Mouse (Mus musculus) monocyte, adult 2 months (primary cell): ENCODE measurements around the gene Olfr50.

Source experiments
- DNase-seq, 2 experiments: peaks; one replicate each; pipeline ENCODE4 v3.0.0; 2022; ENCODE audit warnings: low spot score in 2 of 2, low read depth in 1 of 2

Olfr50 gene

DNA sequence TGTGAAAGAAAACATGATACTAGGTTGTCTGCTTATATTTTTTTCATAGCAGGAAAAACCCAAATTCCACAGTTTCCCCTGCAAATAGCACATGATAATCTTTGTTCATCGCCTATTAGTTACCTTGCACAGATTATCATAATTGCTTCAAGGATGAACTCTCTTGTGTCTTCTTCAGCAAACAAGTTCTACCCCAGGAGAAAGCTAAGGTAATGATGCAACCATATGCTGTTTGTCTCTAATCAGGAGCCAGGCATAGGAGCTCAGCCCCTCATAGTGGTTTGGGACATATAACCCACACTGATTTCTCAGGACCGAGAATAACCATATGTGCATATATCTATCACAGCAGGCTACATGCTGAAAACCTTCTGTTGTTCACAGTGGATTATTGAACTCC lies at the start of gene Olfr50:
Gene Olfr50, plus strand, starts transcription at position 301 of the 400 bp plus-strand sequence.
- DNase-seq = no peak

DNA sequence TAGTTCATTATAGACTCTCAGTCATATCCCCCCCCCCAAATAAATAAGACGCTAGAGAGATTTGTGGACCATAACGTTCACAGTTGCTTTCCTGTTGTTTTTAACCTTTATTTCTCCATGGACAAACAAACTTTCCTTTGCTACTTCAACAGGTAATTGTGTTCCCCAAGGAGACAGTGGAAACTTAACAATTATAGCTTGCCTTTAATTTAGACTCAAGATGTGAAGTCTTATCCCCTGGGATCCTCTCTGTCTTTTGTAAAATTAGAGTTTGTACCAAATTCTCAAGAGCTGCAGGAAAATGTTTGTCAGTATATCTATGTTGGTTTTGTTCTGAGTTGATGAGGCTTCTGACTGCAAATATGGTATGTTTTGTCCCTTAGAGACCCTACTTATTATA lies 6.4 kb upstream of the Olfr50 start, which contains the start of gene Olfr348:
Gene Olfr348, plus strand, starts transcription at position 301 of the 400 bp plus-strand sequence.
- no peak for DNase-seq

DNA sequence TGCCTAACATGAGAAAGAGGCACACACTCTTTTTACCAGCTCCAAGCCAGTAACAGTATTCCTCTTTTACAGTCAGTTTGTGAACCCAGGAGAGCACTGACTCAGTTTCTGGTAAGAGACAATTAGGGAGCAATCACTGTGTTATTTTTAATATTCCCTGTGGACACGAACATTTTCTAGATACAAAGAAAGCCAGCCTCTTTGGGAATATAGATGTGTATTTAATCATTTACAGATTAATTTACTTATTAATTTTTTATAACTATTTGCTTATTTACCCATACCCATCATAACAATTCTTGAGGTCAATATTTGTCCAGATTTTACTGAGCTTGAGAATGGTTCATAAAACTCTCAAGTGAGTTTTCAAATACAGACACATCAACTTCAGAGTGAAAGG lies 26.6 kb downstream of the Olfr50 start, which contains the start of gene Olfr3:
Gene Olfr3, minus strand, starts transcription at position 101 of the 400 bp plus-strand sequence.
- no peak for DNase-seq

DNA sequence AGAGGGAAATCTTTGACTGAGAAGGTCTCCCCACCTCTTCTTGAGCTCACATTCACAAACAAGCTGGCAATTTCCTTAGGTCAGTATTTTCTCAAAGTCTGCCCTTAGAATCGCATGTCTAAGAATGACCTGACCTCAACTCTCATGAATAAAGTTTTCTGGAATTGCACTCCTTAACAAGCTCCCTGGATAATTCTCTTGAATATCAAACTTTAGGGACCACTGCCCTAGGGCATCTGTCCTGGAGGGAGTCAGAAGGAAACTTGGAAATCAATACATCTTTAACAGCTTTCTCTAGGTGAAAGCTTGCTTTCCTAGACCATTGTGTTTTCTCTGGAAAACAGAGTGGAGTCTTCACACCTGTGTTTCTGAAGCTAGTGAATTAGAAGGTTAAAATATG lies 55.7 kb downstream of the Olfr50 start, which contains the start of gene Olfr350:
Gene Olfr350, plus strand, starts transcription at position 301 of the 400 bp plus-strand sequence.
- no peak for DNase-seq
